Mouse (Mus musculus) embryonic fibroblast, embryonic 13.5 days (primary cell): ENCODE measurements around the gene E030030I06Rik.
"Not testable (repeated sequence)": the region's sequence is repeated elsewhere in the genome, so short reads cannot be mapped to it uniquely, and the experiment has no call there.

ENCODE experiments used
- CTCF ChIP-seq: IDR thresholded peaks from 2 replicates; pipeline ENCODE4 v1.5.1; 2011; ENCODE audit warnings: mild to moderate bottlenecking, control low read depth, low read length, moderate library complexity, borderline replicate concordance; ENCODE audit not compliant: insufficient read depth
- POLR2A ChIP-seq: IDR thresholded peaks from 2 replicates; pipeline ENCODE4 v1.6.1; 2011; ENCODE audit warnings: low read depth, mild to moderate bottlenecking, control low read depth, low read length, moderate library complexity

DNA sequence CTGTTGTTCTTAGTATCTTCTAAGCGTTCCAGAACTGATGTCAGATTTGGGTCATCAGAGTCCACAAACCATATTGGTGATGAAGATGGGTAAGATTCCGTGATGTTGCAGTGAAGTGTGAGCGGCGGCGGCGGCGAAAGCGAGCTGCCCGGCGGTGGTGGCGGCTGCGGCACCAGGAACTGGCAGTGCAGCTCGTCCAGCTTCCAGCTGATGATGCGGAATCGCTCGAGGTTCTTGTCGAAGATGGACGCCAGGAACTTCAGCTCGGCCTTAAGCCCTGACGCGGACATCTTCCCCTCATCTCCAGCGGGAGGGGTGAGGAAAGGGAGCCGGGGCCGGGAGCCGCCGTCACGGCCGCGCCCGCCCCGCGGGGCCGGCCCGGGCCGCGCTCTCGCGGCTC, 5.1 kb upstream of the E030030I06Rik start:
- TF ChIP-seq POLR2A, CTCF: not testable (repeated sequence)
